8 mouse cellular contexts compared by ENCODE assay signal in the genomic region with DNA sequence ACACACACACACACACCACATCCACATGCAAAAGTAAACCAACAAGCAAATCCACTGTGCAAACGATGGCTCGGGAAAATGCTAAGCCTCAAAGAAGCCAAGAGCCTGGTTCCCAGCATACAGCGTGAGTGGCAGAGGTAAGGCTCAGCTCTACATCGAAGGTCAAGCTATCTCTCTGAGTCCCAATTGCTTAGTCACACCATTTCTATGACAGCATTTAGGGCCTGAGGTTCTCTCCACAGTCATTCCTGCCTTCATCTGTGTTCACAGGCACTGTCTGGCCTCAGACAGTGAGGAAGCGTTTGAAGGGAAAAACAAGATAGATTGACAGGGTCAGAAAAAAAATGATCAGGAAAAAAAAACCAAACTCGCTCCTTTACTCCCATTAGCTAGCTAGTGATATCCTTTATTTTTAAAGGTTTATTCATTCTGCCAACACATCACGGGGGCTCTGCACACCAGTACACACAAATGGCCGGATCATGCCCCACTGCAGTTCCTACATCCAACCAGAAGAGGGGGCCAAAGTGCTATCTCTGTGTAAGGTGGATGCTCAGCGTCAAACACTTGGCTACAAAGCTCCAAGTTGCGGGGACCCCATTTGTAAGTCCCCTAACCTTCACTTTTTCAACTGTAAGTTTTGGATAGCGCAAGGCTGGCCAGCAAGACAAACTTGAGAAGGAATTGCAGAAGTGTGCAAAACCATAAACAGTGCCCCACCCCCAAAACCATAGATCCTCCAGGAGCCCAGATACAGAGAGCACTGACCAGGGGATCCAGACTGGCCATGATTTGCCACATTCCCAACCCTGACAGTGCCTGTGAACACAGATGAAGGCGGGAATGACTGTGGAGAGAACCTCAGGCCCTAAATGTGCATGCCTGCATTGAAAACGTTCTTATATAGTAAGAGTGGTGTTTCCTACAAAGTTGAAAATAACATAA.
DNase-seq lines count a peak whose midpoint lies in the region; ATAC-seq and TF ChIP-seq lines count a peak whose summit lies in the region.

No protein-coding gene starts in this region.

- TF ChIP-seq CTCF in forebrain, postnatal 0 days (IDR thresholded peaks at IDR 0.05; ENCODE audit: low read depth), result peak; percentile 98
- peak; percentile 97 for TF ChIP-seq CTCF in lung, postnatal 0 days (IDR thresholded peaks at IDR 0.05)

- H3K4me1 ChIP-seq in ES-E14 (ENCODE audit: control insufficient read depth in 2 of 2, insufficient read depth in 2 of 2, low read length in 2 of 2, poor library complexity in 1 of 2), result peaks cover 0 to 2% of the 10 kb centered on the region in 2 experiments; a peak in 1 of 4 replicates
- no peaks in the 10 kb centered on the region for H3K4me1 ChIP-seq in forebrain, postnatal 0 days (ENCODE audit: insufficient read depth)
- H3K4me1 ChIP-seq in hindbrain, embryonic 11.5 days (replicated peaks; ENCODE audit: control insufficient read depth, insufficient read depth, low read length), result no peaks in the 10 kb centered on the region
- H3K4me1 ChIP-seq in lung, postnatal 0 days (ENCODE audit: insufficient read depth, low read depth, low read length), result no peaks in the 10 kb centered on the region

- in situ Hi-C loops in ES-E14 (cut with MboI; ENCODE audit: low sequenced_read_pairs in 2 of 2, unreplicated experiment in 2 of 2), result loop anchor here in 1 of 2 experiments (10.0 kb wide), 1 partner anchor 168 kb away; no protein-coding TSS in a partner anchor

- 39% methylated on average over 13 of the region's 13 CpGs for WGBS in forebrain, postnatal 0 days
- WGBS in hindbrain, embryonic 11.5 days, result 39% methylated on average over 13 of the region's 13 CpGs
- 37% methylated on average over 13 of the region's 13 CpGs for WGBS in lung, postnatal 0 days

- no peaks in the 10 kb centered on the region for H3K27me3 ChIP-seq in forebrain, postnatal 0 days (ENCODE audit: insufficient read depth, low read length)
- H3K27me3 ChIP-seq in hindbrain, embryonic 11.5 days (ENCODE audit: control insufficient read depth, insufficient read depth, low read length), result no peaks in the 10 kb centered on the region
- H3K27me3 ChIP-seq in lung, postnatal 0 days (replicated peaks; ENCODE audit: insufficient read depth, low read length), result no peaks in the 10 kb centered on the region

- TF ChIP-seq EP300 in lung, postnatal 0 days (IDR thresholded peaks at IDR 0.05), result no peak

- ATAC-seq in forebrain, postnatal 0 days, result peak; percentile 88
- peak; percentile 76 for ATAC-seq in hindbrain, embryonic 11.5 days (ENCODE audit: low FRiP score)
- peak; percentile 78 for ATAC-seq in lung, postnatal 0 days

- H3K9me3 ChIP-seq in ES-E14 (ENCODE audit: control insufficient read depth, insufficient read depth, low read depth, low read length), result no peaks in the 10 kb centered on the region
- H3K9me3 ChIP-seq in forebrain, postnatal 0 days (ENCODE audit: low read length), result no peaks in the 10 kb centered on the region
- H3K9me3 ChIP-seq in hindbrain, embryonic 11.5 days (ENCODE audit: control insufficient read depth, low read length), result no peaks in the 10 kb centered on the region
- H3K9me3 ChIP-seq in lung, postnatal 0 days (ENCODE audit: low read length), result no peaks in the 10 kb centered on the region

- peak; percentile 79 for DNase-seq in ES-E14 (ENCODE audit: low read depth, low spot score)
- DNase-seq in cerebellum, adult 11-12 months, result peak; percentile 76
- DNase-seq in forebrain, postnatal 0 days, result peak; percentile 91
- peak; percentile 90 for DNase-seq in hindbrain, embryonic 11.5 days (ENCODE audit: low spot score)
- peak; percentile 92 to 93 for DNase-seq in layer of hippocampus, postnatal 10 days (ENCODE audit: low spot score in 2 of 2)
- DNase-seq in lung, postnatal 0 days (ENCODE audit: low spot score), result peak; percentile 71
- peak; percentile 84 for DNase-seq in ovary, postnatal 14 days (ENCODE audit: low spot score)
- peak; percentile 56 to 86 for DNase-seq in thymus, postnatal 10 days (ENCODE audit: low spot score in 2 of 2)

- no peak overlapping the region for H3K9ac ChIP-seq in ES-E14 (ENCODE audit: insufficient read depth, low read depth, low read length, poor library complexity, severe bottlenecking)
- no peak overlapping the region for H3K9ac ChIP-seq in forebrain, postnatal 0 days
- no peak overlapping the region for H3K9ac ChIP-seq in hindbrain, embryonic 11.5 days (ENCODE audit: low read depth, low read length)
- H3K9ac ChIP-seq in lung, postnatal 0 days (replicated peaks; ENCODE audit: low read depth), result no peak overlapping the region

- no peak overlapping the region for H3K27ac ChIP-seq in ES-E14 (ENCODE audit: insufficient read depth, low read depth, low read length, poor library complexity, severe bottlenecking)
- H3K27ac ChIP-seq in forebrain, postnatal 0 days (ENCODE audit: low read depth, low read length), result no peak overlapping the region
- H3K27ac ChIP-seq in hindbrain, embryonic 11.5 days (ENCODE audit: low read depth, low read length), result no peak overlapping the region
- no peak overlapping the region for H3K27ac ChIP-seq in lung, postnatal 0 days (ENCODE audit: low read length)

- no peak overlapping the region for H3K4me2 ChIP-seq in forebrain, postnatal 0 days (ENCODE audit: low read depth)
- H3K4me2 ChIP-seq in hindbrain, embryonic 11.5 days (replicated peaks; ENCODE audit: low read depth, low read length), result no peak overlapping the region
- no peak overlapping the region for H3K4me2 ChIP-seq in lung, postnatal 0 days (replicated peaks; ENCODE audit: low read depth, low read length)

- no peak overlapping the region for H3K4me3 ChIP-seq in ES-E14 (ENCODE audit: insufficient read depth in 1 of 2, low read depth in 1 of 2, low read length in 2 of 2, poor library complexity in 1 of 2, severe bottlenecking in 1 of 2)
- H3K4me3 ChIP-seq in forebrain, postnatal 0 days (ENCODE audit: low read depth, low read length), result no peak overlapping the region
- no peak overlapping the region for H3K4me3 ChIP-seq in hindbrain, embryonic 11.5 days (ENCODE audit: low read depth, low read length)
- H3K4me3 ChIP-seq in lung, postnatal 0 days (ENCODE audit: low read depth, low read length), result no peak overlapping the region

- H3K36me3 ChIP-seq in ES-E14 (ENCODE audit: control insufficient read depth, insufficient read depth, low read length, poor library complexity, severe bottlenecking), result no peaks in the 10 kb centered on the region
- no peaks in the 10 kb centered on the region for H3K36me3 ChIP-seq in forebrain, postnatal 0 days (ENCODE audit: insufficient read depth)
- H3K36me3 ChIP-seq in hindbrain, embryonic 11.5 days (ENCODE audit: control insufficient read depth, insufficient read depth, low read length), result no peaks in the 10 kb centered on the region
- no peaks in the 10 kb centered on the region for H3K36me3 ChIP-seq in lung, postnatal 0 days (ENCODE audit: insufficient read depth, low read length)

TF ChIP-seq in ES-E14, 5 proteins besides CTCF, POLR2A, EP300 and RAD21:
- TF ChIP-seq ZC3H11A (IDR thresholded peaks at IDR 0.05; ENCODE audit: borderline replicate concordance, low read depth, low read length), result peak; percentile 99
- TF ChIP-seq ZNF384 (IDR thresholded peaks at IDR 0.05; ENCODE audit: low read depth, low read length), result no peak
- no peak for TF ChIP-seq HCFC1 (IDR thresholded peaks at IDR 0.05; ENCODE audit: borderline replicate concordance, insufficient read depth, low read length)
- peak; percentile 25; the same call in 1 of the 2 replicates for TF ChIP-seq MAFK (IDR thresholded peaks at IDR 0.05; ENCODE audit: insufficient read depth, low read depth, low read length)
- no peak for TF ChIP-seq CHD2 (IDR thresholded peaks at IDR 0.05; ENCODE audit: low read depth, low read length)
